Mouse (Mus musculus) layer of hippocampus, postnatal 25 days (tissue): ENCODE data around the gene Slc8a1. TPM values are rescaled to one million over a fixed set of nuclear protein-coding genes. Genes with fewer than 3 reads are reported as not detected.
A peak's percentile ranks its signal among the peaks of the same experiment; 100 is the strongest.

Experiments used
- DNase-seq, 2 experiments: peaks; one replicate each; pipeline ENCODE4 v3.0.0; 2022; ENCODE audit warnings: mixed read lengths in 2 of 2, low spot score in 1 of 2; ENCODE audit errors: extremely low spot score in 1 of 2
- total RNA-seq, 2 experiments: library from RNA; stranded (reverse); gene quantifications; 2 replicates each; pipeline ENCODE4 v1.2.3; 2021

Slc8a1 gene
- total RNA-seq, 2 experiments from 2014 or later, result 261 to 289 TPM

GRCm38 (mm10) chr17:81579728-81580425, 158.3 kb downstream of the Slc8a1 start:
- no peak for DNase-seq

- DNase-seq, result no peak
These were observed 161.3 kb downstream of the Slc8a1 start for GRCm38 (mm10) chr17:81576893-81577292.

- DNase-seq, result no peak
These were observed 172.4 kb downstream of the Slc8a1 start for GRCm38 (mm10) chr17:81565634-81566372.

GRCm38 (mm10) chr17:81554052-81554734, 184.0 kb downstream of the Slc8a1 start:
- DNase-seq, result no peak

- DNase-seq, result no peak
These were observed 186.1 kb downstream of the Slc8a1 start for GRCm38 (mm10) chr17:81551856-81552635.

- no peak for DNase-seq
These were observed 187.3 kb downstream of the Slc8a1 start for GRCm38 (mm10) chr17:81550864-81551263.

- DNase-seq, result no peak
These were observed 190.2 kb downstream of the Slc8a1 start for GRCm38 (mm10) chr17:81548016-81548415.

- no peak for DNase-seq
These were observed 191.7 kb downstream of the Slc8a1 start for GRCm38 (mm10) chr17:81546525-81546924.

GRCm38 (mm10) chr17:81546012-81546411, 192.2 kb downstream of the Slc8a1 start:
- no peak for DNase-seq

- no peak for DNase-seq
These were observed 193.3 kb downstream of the Slc8a1 start for GRCm38 (mm10) chr17:81544926-81545325.

- DNase-seq, result peak in 1 of 2 experiments; percentile 24
These were observed 195.6 kb downstream of the Slc8a1 start for GRCm38 (mm10) chr17:81542313-81543185.

GRCm38 (mm10) chr17:81538163-81539160, 199.7 kb downstream of the Slc8a1 start:
- no peak for DNase-seq

- DNase-seq, result no peak
These were observed 202.1 kb downstream of the Slc8a1 start for GRCm38 (mm10) chr17:81536093-81536492.

GRCm38 (mm10) chr17:81529849-81530248, 208.3 kb downstream of the Slc8a1 start:
- DNase-seq, result no peak

- DNase-seq, result no peak
These were observed 209.2 kb downstream of the Slc8a1 start for GRCm38 (mm10) chr17:81528940-81529339.

GRCm38 (mm10) chr17:81526463-81526862, 211.7 kb downstream of the Slc8a1 start:
- no peak for DNase-seq

GRCm38 (mm10) chr17:81524826-81525225, 213.4 kb downstream of the Slc8a1 start:
- DNase-seq, result no peak

- DNase-seq, result no peak
These were observed 214.2 kb downstream of the Slc8a1 start for GRCm38 (mm10) chr17:81523943-81524342.
